Comparison of ENCODE assay signal across 13 mouse cellular contexts in genomic region chr12:80005227-80005919, GRCm38 (mm10).
DNase-seq lines count a peak whose midpoint lies in the region; ATAC-seq and TF ChIP-seq lines count a peak whose summit lies in the region.
"Had no signal": no experiment of that assay in that cellular context is flagged by ENCODE, and none has a peak within 500 bp of the region (broad histone marks: within the 10 kb centered on the region; RNA-seq: fewer than 3 reads in every experiment).

No protein-coding gene starts in this region.

- intact Hi-C loops in heart, adult 2 months (cut with DNase I), result no loop called here
- intact Hi-C loops in heart, postnatal 25 days (cut with DNase I), result no loop called here

- H3K79me2 ChIP-seq in heart, adult 2 months (replicated peaks; ENCODE audit: control insufficient read depth, insufficient read depth, low read length), result no peaks in the 10 kb centered on the region

- H3K9me3 ChIP-seq in liver, postnatal 0 days (ENCODE audit: low read length), result no peaks in the 10 kb centered on the region
- no peaks in the 10 kb centered on the region for H3K9me3 ChIP-seq in heart, embryonic 13.5 days
- H3K9me3 ChIP-seq: hindbrain, embryonic 10.5 days had no signal

- no peak for DNase-seq in heart, adult 2 months
- no peak for DNase-seq in heart, postnatal 25 days (ENCODE audit: low spot score)
- DNase-seq in liver, postnatal 0 days, result no peak
- no peak for DNase-seq in liver
- DNase-seq in retina, postnatal 1 day, result no peak
- no peak for DNase-seq in thymus, postnatal 4 days
- DNase-seq: adrenal gland, postnatal 14 days; kidney, adult 18-20 months; lung, adult 18-20 months; thymus, postnatal 14 days had no signal

- no peak for ATAC-seq in liver, postnatal 0 days
- ATAC-seq in heart, embryonic 13.5 days (ENCODE audit: extremely low read depth, insufficient number of reproducible peaks, low FRiP score, low TSS enrichment), result no peak
- ATAC-seq: forebrain, embryonic 16.5 days had no signal

- no peak for TF ChIP-seq EP300 in heart, adult 2 months (IDR thresholded peaks at IDR 0.05; ENCODE audit: insufficient read depth, low read depth, low read length)
- TF ChIP-seq EP300 in liver, postnatal 0 days (IDR thresholded peaks at IDR 0.05; ENCODE audit: low read depth), result no peak

- peaks cover 14% of the 10 kb centered on the region for H3K4me1 ChIP-seq in heart, adult 2 months (ENCODE audit: control insufficient read depth, insufficient read depth, low read length)
- H3K4me1 ChIP-seq in liver, postnatal 0 days (ENCODE audit: insufficient read depth), result peaks cover 16% of the 10 kb centered on the region
- H3K4me1 ChIP-seq in heart, embryonic 13.5 days, result peaks cover 50% of the 10 kb centered on the region

- H3K27ac ChIP-seq in heart, adult 2 months, result peak overlapping the region; percentile 13
- H3K27ac ChIP-seq in liver, postnatal 0 days (ENCODE audit: low read depth), result no peak overlapping the region
- H3K27ac ChIP-seq in heart, embryonic 13.5 days (replicated peaks), result peak overlapping the region; percentile 82
- H3K27ac ChIP-seq: hindbrain, embryonic 10.5 days had no signal

- peak; percentile 51 for TF ChIP-seq CTCF in heart, adult 2 months (IDR thresholded peaks at IDR 0.05)
- TF ChIP-seq CTCF in liver, postnatal 0 days (IDR thresholded peaks at IDR 0.05; ENCODE audit: low read depth), result peak; percentile 29; the same call in 1 of the 2 replicates

- no peaks in the 10 kb centered on the region for H3K36me3 ChIP-seq in heart, adult 2 months (ENCODE audit: control insufficient read depth, insufficient read depth, low read length)
- H3K36me3 ChIP-seq in liver, postnatal 0 days (replicated peaks; ENCODE audit: insufficient read depth, low read length), result no peaks in the 10 kb centered on the region
- no peaks in the 10 kb centered on the region for H3K36me3 ChIP-seq in heart, embryonic 13.5 days
- H3K36me3 ChIP-seq: hindbrain, embryonic 10.5 days had no signal

- no peak overlapping the region for H3K4me2 ChIP-seq in liver, postnatal 0 days (ENCODE audit: low read depth, low read length)
- H3K4me2 ChIP-seq in heart, embryonic 13.5 days, result no peak overlapping the region

- H3K9ac ChIP-seq in heart, adult 2 months (ENCODE audit: low read depth, low read length), result no peak overlapping the region
- H3K9ac ChIP-seq in liver, postnatal 0 days (replicated peaks), result no peak overlapping the region
- no peak overlapping the region for H3K9ac ChIP-seq in heart, embryonic 13.5 days

- no peak for TF ChIP-seq POLR2A in heart, adult 2 months (IDR thresholded peaks at IDR 0.05; ENCODE audit: insufficient read depth, low read depth, low read length)

- no peaks in the 10 kb centered on the region for H3K27me3 ChIP-seq in heart, adult 2 months (ENCODE audit: control insufficient read depth, insufficient read depth, low read length)
- no peaks in the 10 kb centered on the region for H3K27me3 ChIP-seq in liver, postnatal 0 days (ENCODE audit: insufficient read depth, low read length)
- no peaks in the 10 kb centered on the region for H3K27me3 ChIP-seq in heart, embryonic 13.5 days (replicated peaks)

- H3K4me3 ChIP-seq in heart, adult 2 months, result no peak overlapping the region
- no peak overlapping the region for H3K4me3 ChIP-seq in liver, postnatal 0 days (ENCODE audit: low read depth, low read length)
- H3K4me3 ChIP-seq in heart, embryonic 13.5 days, result no peak overlapping the region
- H3K4me3 ChIP-seq: hindbrain, embryonic 10.5 days had no signal

- 80% methylated on average over 13 of the region's 13 CpGs for WGBS in heart, adult 2 months
- 81% methylated on average over 13 of the region's 13 CpGs for WGBS in liver, postnatal 0 days (ENCODE audit: insufficient replicate concordance)
- 83% methylated on average over 13 of the region's 13 CpGs for WGBS in heart, embryonic 13.5 days
